Mouse (Mus musculus) stomach, postnatal 0 days (tissue): ENCODE measurements around the gene Atp2b1. TPM values are rescaled to one million over a fixed set of nuclear protein-coding genes. Genes with fewer than 3 reads are reported as not detected.

Source experiments
- ATAC-seq: fragments of 200-750 bp; cut with Nextera tagmentation; 2 replicates; pipeline ENCODE4 v1.8.0; 2017; ENCODE audit not compliant: low FRiP score, low TSS enrichment
- DNase-seq: peaks from one replicate; pipeline ENCODE4 v3.0.0-alpha.2; 2016; ENCODE audit warnings: low spot score
- H3K27ac ChIP-seq: fragments of 300-500 bp; sonication (generic); replicated peaks from 2 replicates; pipeline ENCODE4 v1.5.1; 2014; ENCODE audit warnings: mild to moderate bottlenecking, control low read depth
- H3K27me3 ChIP-seq: fragments of 300-500 bp; sonication (generic); 2 replicates; pipeline ENCODE4 v1.6.1; 2014; ENCODE audit warnings: low read length; ENCODE audit not compliant: control insufficient read depth, insufficient read depth
- H3K36me3 ChIP-seq: fragments of 300-500 bp; sonication (generic); 2 replicates; pipeline ENCODE4 v1.6.1; 2014; ENCODE audit warnings: low read length, mixed read lengths; ENCODE audit not compliant: control insufficient read depth, insufficient read depth
- H3K4me1 ChIP-seq: fragments of 300-500 bp; sonication (generic); replicated peaks from 2 replicates; pipeline ENCODE4 v1.6.1; 2014; ENCODE audit warnings: antibody characterized with exemption; ENCODE audit not compliant: control insufficient read depth, insufficient read depth
- H3K4me2 ChIP-seq: fragments of 300-500 bp; sonication (generic); replicated peaks from 2 replicates; pipeline ENCODE4 v1.6.1; 2014; ENCODE audit warnings: low read depth, mild to moderate bottlenecking, control low read depth, moderate library complexity
- H3K4me3 ChIP-seq: fragments of 300-500 bp; sonication (generic); 2 replicates; pipeline ENCODE4 v1.5.1; 2014; ENCODE audit warnings: low read depth, low read length, control low read depth
- H3K9ac ChIP-seq: fragments of 300-500 bp; sonication (generic); 2 replicates; pipeline ENCODE4 v1.6.1; 2014; ENCODE audit warnings: mild to moderate bottlenecking, low read length, control low read depth, mixed read lengths
- H3K9me3 ChIP-seq: fragments of 300-500 bp; sonication (generic); 2 replicates; pipeline ENCODE4 v1.6.1; 2016; ENCODE audit warnings: low read length; ENCODE audit not compliant: control insufficient read depth
- CTCF ChIP-seq: IDR thresholded peaks from 2 replicates; pipeline ENCODE4 v1.5.1; 2016; ENCODE audit warnings: antibody characterized with exemption, low read depth, mild to moderate bottlenecking, moderate library complexity
- EP300 ChIP-seq: optimal IDR thresholded peaks from 2 replicates; pipeline ENCODE3; 2016; ENCODE audit warnings: antibody characterized with exemption
- WGBS: fragments of 180-500 bp; shearing (Covaris S2); extraction: QIAGEN DNeasy Blood & Tissue Kit; methylation state at CpG from one replicate; pipeline ENCODE4 v1.1.7; 2014; 5-methylcytosine and 5-hydroxymethylcytosine counted together
- polyA plus RNA-seq: library from polyadenylated mRNA; unstranded; fragments of >200 nt; fragmentation: Nextera tagmentation; extraction: Ambion mirVana; gene quantifications from 2 replicates; pipeline ENCODE4 v1.2.1, GENCODE M21; 2015

The Atp2b1 gene
- polyA plus RNA-seq: 84.4 and 99.6 TPM in 2 replicates

DNA sequence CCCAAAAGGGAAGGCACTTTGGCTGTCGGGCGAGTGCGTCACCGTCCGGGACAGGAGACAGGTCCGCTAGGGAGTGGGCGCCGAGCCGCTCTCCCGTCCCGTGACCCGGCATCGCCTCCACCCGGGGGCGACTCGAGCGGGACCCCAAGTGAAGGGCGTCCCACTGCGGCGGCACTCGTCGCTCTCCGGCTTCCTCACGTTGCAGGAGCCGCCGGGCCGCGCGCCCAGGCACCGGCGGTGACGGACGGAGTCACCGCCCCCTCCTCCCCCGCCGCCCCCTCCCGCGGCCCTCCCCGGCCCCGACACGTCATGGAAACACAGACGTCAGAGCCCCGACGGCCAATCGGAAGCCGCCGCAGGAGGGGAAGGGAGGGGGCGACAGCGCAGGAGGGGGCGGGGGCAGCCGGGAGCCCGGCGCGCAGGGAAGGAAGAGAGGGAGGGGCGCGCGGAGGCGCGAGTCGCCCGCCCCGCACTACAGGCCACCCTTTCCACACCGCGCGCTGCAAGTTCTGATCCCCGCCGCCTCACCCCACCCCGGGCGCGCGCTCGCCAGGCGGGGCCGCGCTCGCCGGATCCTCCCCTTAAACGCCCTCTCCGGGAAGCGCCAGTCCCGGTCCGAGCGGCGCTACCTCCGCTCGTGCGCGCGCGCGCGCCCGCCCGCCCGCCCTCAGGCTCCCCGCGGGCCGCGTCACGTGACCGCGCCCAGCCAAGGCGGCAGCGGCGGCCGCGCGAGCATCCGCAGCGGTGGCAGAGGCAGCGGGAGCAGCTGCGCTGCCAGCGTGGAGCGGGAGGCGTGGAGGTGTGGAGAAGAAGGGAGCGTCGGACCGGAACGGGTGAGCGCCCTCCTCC is at the start of gene Atp2b1:
Gene Atp2b1 (plus strand): TSS at position 446 of the 849 bp plus-strand sequence.
- H3K9ac ChIP-seq: peak within 1 kb of the TSS; percentile 93
- H3K27me3 ChIP-seq: no peaks in the 10 kb centered on the region
- H3K4me1 ChIP-seq: no peaks in the 10 kb centered on the region
- under 1% methylated on average over 52 of the region's 120 CpGs for WGBS
- peak within 1 kb of the TSS; percentile 91 for H3K4me3 ChIP-seq
- ATAC-seq (peak; percentile 97), DNase-seq (peak; percentile 97)
- peak within 1 kb of the TSS; percentile 99 for H3K27ac ChIP-seq
- H3K36me3 ChIP-seq: no peaks in the 10 kb centered on the region
- peak within 1 kb of the TSS; percentile 82 for H3K4me2 ChIP-seq
- no peak for TF ChIP-seq EP300
- peak; percentile 55 for TF ChIP-seq CTCF
- no peaks in the 10 kb centered on the region for H3K9me3 ChIP-seq

DNA sequence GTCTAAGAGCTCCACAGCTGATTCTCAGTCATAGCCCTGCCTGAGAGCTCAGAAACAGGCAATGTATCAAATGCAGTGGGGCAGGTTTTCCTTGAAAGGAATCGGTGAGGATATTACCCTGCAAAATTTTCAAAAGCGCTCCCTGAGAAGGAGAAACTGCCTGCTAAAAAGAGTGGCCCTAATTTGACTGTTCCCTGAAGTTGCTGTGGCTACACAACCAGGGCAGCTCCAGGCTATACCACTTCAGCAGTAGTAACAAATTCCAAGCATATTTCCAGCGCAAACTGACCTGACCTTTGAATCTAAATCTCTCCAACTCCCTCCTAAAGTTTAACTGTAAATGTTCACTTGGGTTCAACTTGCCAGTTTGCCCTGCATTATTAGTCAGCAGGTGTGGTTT is 49.4 kb upstream of the Atp2b1 start:
- H3K9ac ChIP-seq: no peak overlapping the region
- H3K36me3 ChIP-seq: no peaks in the 10 kb centered on the region
- no peaks in the 10 kb centered on the region for H3K4me1 ChIP-seq
- H3K27me3 ChIP-seq: no peaks in the 10 kb centered on the region
- no peak overlapping the region for H3K27ac ChIP-seq
- H3K4me2 ChIP-seq: no peak overlapping the region
- H3K9me3 ChIP-seq: no peaks in the 10 kb centered on the region
- H3K4me3 ChIP-seq: no peak overlapping the region
- 49% methylated on average over 3 of the region's 3 CpGs for WGBS
- TF ChIP-seq EP300 (no peak), CTCF (no peak)
- ATAC-seq: no peak
- no peak for DNase-seq

DNA sequence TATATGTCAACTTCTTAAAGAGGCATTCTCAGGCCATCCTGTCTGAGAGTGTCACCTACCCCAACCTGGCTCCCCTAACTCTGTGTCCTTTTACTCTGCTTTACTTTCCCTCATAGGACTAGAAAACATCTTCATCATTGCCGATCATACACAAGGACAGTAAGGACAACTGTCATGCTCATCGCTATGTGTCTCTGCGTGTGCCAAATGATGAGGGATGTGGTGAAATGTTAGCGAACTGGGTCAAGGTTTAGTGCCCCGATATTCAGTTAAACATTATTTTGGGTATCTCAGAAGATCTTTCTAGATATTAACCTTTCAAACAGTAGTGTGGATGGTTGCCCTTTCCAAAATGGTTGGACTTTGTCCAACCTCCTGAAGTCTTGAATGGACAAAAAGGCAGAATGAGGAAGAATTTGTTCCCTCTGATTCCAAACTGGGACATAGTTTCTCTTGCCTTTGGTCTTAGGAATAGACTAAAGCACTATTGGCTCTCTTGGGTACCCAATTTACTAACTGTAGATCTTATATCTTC is 47.3 kb upstream of the Atp2b1 start:
- no peak overlapping the region for H3K4me2 ChIP-seq
- H3K36me3 ChIP-seq: no peaks in the 10 kb centered on the region
- H3K9ac ChIP-seq: no peak overlapping the region
- 95% methylated on average over 5 of the region's 5 CpGs for WGBS
- H3K4me3 ChIP-seq: no peak overlapping the region
- ATAC-seq (no peak), DNase-seq (no peak)
- no peaks in the 10 kb centered on the region for H3K27me3 ChIP-seq
- no peak overlapping the region for H3K27ac ChIP-seq
- H3K9me3 ChIP-seq: no peaks in the 10 kb centered on the region
- no peaks in the 10 kb centered on the region for H3K4me1 ChIP-seq
- no peak for TF ChIP-seq CTCF
- TF ChIP-seq EP300: no peak

DNA sequence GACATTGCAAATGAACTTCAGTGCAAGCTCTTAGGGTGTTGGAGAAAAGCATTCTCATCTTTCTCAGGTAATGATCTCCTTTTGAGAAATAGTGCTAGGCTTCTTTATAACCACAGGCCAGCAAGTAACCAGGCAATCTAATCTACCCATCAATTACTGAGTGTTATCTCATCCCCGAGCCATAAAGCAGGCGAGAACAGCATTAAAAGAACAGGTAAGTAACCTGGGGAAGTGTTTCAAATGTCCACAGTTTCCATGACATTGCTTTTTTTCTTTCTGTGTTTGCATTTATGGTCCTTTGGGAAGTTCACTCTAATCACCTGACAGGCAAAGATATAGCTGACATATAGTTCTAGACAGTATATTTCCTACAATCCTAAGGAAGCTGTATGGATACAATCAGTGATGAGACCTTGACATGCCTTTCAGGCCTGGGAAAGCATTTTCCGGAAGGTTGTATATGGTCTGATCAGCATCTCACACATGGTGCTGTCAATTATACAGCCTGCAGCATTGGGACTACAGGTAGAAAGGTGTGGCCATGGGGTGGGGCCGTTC is 45.8 kb upstream of the Atp2b1 start:
- DNase-seq (no peak), ATAC-seq (no peak)
- Histone ChIP-seq H3K9ac (no peak overlapping the region), H3K9me3 (no peaks in the 10 kb centered on the region), H3K27me3 (no peaks in the 10 kb centered on the region), H3K27ac (no peak overlapping the region), H3K4me3 (no peak overlapping the region), H3K36me3 (no peaks in the 10 kb centered on the region), H3K4me2 (no peak overlapping the region), H3K4me1 (no peaks in the 10 kb centered on the region)
- 84% methylated on average over 4 of the region's 4 CpGs for WGBS
- TF ChIP-seq CTCF: no peak
- TF ChIP-seq EP300: no peak

DNA sequence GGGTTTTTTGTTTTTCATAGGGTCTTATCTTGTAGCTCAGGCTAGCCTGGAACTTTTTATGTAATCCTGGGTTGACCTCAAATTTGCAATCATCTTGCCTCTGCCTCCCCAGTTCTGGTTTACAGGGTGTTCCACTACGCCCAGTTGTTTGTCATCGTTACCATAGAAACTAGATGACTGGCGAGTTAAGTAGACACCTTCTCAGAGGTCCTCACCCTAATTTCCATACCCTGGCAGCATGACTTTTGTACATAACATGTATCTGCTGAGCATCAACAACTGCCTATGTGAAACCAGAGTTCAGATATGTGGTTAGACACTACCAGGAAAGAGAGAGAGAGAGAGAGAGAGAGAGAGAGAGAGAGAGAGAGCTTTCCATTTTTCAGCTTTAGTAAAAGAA is 36.4 kb upstream of the Atp2b1 start:
- Histone ChIP-seq H3K9me3 (no peaks in the 10 kb centered on the region), H3K9ac (no peak overlapping the region), H3K4me1 (no peaks in the 10 kb centered on the region), H3K4me3 (no peak overlapping the region), H3K4me2 (no peak overlapping the region), H3K36me3 (no peaks in the 10 kb centered on the region), H3K27ac (no peak overlapping the region), H3K27me3 (no peaks in the 10 kb centered on the region)
- DNase-seq (no peak), ATAC-seq (no peak)
- 73% methylated on average over 3 of the region's 3 CpGs for WGBS
- TF ChIP-seq EP300: no peak
- no peak for TF ChIP-seq CTCF

DNA sequence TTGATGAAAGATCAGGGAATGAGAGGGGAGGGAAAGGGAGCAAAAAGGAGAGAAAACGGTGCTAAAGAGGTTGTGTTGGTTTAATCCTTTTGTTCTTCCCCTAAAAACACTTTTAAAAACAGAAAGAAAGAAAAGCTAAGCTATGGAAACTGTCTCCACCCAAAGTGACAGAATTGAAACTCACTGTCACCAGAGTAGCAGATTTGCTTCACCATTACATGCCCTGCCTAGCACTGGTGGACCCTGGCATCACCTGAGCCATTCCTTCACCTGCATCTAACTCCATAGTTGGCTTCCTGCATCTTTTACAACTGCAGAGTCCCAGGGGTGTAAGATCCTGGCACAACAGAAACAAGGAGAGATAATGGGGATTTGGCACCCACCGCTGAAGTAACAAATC is 35.6 kb upstream of the Atp2b1 start:
- DNase-seq: no peak
- 69% methylated on average over 2 of the region's 2 CpGs for WGBS

More for the DNA sequence above, 35.6 kb upstream of the Atp2b1 start:
- no peak overlapping the region for H3K27ac ChIP-seq
- H3K36me3 ChIP-seq: no peaks in the 10 kb centered on the region
- no peaks in the 10 kb centered on the region for H3K27me3 ChIP-seq
- H3K4me3 ChIP-seq: no peak overlapping the region
- no peaks in the 10 kb centered on the region for H3K4me1 ChIP-seq
- H3K4me2 ChIP-seq: no peak overlapping the region
- ATAC-seq: no peak
- no peaks in the 10 kb centered on the region for H3K9me3 ChIP-seq
- no peak overlapping the region for H3K9ac ChIP-seq
- TF ChIP-seq EP300: no peak
- no peak for TF ChIP-seq CTCF
